Mouse (Mus musculus): ENCODE measurements around the gene Zc2hc1c.

The Zc2hc1c gene

DNA sequence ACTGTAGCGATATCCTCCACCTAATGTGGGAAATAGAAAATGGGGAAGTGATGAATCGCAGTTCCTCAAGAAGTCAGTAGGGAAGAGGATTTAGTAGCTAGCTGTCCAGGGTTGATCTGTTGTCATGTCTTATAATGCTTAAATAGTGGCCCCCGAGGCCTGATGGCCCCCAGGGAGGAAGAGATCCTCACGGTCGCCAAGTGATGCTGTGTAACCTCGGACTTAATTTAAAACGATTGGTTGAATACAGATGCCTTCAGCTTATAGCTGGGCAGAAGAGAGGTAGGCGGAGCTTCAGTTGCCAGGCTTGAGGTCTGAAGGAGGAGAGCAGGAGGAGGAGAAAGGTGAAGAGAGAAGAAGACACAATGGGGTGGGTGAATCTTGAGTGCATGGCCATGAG lies 4.1 kb upstream of the Zc2hc1c start:
- DNase-seq (ENCODE audit: low read depth, low spot score), result no peak

DNA sequence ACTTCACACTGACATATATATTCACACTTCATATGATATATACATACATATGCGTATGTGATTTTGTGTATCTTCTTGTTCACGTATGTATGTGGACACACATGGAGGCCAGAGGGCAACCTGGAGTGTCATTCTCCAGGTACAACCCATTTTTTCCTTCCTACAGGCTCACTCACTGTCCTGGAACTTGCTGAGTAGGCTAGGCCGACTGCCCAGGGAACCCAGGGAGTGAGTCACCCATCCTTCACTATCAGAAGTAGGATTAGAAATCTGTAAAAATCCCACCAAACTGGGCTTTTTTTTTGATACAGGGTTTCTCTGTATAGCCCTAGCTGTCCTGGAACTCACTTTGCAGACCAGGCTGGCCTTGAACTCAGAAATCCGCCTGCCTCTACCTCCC lies 3.4 kb upstream of the Zc2hc1c start:
- no peak for DNase-seq (ENCODE audit: low read depth, low spot score)

DNA sequence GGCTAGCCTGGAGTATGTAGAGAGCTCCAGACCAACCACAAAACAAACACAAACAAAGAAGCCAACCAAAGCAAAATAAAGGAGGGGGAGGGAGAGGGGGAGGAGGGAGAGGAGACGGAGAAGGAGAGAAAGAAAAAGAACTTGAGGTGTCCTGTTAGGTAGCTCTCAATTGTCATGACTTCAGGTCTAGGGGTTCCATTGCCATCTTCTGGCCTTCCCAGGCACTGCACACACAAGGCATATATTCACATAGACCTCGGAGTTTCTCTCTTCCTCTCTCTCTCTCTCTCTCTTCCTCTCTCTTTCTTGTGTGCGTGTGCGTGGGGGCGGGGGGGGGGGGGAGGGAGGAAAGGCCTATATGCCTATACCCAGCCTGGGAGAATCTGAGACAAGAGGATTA lies 1.4 kb upstream of the Zc2hc1c start:
- no peak for DNase-seq (ENCODE audit: low read depth, low spot score)

DNA sequence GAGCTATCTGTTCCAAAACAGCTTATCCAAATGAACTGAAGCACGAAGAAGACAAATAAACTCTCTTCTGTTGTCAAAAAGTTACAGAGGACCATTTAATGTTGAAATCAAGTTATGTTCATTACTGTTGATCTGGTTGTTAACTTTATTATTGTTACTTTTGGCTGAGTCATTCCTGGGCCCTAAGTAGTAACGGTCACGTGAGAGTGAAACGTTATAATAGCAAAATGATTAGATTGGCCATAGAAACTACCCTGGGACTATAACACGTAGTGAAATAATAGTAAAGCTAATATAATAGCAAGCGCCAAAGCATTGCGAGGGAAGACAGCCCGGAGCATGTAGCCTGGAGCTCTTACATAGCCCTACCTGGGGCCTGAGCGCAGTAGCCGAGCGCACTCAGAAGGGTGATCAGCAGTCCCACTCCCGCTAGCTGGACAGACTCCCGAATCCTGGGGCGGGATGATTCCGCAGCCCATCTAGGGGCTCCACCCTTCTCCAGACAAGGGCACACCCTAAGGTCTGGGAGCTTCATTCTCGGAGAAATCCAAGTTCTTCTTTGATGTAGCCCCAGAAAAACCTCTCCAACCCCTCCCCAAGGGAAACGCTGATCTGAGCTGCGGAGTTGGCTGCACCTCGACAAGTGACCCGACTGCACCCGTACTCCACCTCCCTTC lies 444 bp upstream of the Zc2hc1c start, which contains the start of gene Acyp1:
TSS of gene Acyp1 (minus strand) at position 630 of the 677 bp plus-strand sequence.
- no peak for DNase-seq (ENCODE audit: low read depth, low spot score)

DNA sequence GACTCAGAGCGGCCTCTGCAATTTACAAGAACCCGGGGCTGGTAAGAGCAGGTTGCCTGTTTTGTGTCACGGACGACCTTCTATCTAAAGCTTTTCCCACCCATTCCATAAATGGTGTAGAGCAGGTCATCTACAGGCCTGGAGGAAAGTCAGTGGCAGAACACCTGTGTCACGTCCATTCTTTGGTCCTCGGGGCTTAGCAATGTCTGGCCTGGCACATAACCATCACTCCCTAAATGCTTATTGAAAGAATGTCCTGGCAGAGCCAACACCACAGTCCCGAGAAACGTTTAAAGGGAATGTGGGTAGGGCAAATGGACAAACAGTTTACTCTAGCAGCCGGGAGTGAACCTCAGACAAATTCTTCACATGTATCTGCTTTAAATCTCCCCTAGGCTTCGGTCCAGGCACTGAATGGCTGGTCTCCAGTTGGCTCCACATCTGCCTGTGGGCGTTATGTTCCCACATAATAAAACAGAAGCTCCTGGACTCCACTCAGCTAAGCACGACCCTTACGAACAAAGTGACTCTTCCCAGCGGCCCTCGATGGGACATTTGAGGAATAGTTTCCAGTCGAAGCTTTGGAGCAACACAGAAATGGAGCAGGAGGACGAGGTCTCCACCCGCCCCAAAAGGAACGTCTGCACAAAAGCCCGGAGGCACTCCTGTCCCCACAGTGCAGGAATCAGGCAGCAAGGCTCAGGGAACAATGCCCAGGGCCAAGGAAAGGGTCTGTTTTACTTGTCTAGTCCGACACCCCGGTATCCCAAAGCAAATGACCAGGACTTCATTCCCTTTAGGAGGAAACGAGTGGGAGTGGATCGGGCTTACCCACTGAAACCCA lies 988 bp downstream of the Zc2hc1c start:
- DNase-seq (ENCODE audit: low read depth, low spot score), result no peak

DNA sequence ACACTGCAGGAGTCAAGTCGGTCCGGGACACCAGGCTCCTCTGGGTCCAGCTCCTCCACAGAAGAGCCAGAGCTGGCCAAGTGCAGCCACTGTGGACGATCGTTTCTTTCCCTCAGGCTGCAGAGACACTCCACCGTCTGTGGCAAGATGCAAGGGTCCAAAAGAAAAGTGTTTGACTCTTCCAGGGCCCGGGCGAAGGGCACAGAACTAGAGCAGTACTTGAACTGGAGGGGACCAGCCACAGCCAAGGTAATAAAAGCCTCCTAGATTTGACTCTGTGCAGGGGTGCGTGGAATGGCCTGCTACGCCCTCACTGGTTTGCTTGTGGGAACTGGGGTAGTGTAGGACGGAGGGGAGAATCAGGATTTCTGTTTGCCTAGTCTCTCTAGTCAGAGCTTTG lies 2.2 kb downstream of the Zc2hc1c start:
- no peak for DNase-seq (ENCODE audit: low read depth, low spot score)

DNA sequence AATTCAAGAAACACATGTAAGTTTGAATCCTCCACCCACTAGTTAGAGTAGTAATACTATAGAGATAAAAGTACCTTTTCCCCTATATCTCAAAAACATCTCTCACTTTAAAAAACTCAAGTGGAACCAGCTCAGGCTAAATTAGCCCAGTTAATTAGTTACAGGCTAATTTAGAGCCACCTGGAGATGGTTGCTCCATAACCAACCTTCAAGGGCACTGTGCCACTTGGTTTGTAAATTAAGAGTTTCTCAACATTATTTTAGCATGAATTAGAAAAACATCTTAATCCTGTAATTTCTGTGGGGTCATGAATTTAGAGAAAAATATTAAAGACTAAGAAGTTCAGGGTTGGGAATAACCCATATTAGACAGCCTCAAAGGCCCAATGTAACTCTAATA lies 3.1 kb downstream of the Zc2hc1c start:
- DNase-seq (ENCODE audit: low read depth, low spot score), result no peak

DNA sequence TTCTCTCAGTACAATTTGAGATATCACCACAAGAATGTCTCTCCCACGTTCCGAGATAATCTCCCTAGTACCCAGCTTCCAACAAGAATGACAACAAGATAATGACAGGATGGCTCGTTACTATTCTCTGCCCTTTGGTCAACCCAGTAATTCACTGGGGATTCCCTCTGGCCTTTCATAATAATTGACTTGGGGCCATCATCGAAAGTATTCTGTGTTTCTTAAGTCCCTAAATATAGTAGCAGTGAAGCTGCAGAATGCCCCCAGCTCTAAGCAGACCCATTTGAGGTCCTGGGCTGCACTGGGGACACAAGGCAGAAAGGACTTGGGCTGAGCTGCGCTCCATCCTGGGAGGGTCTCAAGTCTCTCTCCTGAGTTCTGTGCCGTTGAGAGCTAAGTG lies 3.9 kb downstream of the Zc2hc1c start:
- no peak for DNase-seq (ENCODE audit: low read depth, low spot score)

DNA sequence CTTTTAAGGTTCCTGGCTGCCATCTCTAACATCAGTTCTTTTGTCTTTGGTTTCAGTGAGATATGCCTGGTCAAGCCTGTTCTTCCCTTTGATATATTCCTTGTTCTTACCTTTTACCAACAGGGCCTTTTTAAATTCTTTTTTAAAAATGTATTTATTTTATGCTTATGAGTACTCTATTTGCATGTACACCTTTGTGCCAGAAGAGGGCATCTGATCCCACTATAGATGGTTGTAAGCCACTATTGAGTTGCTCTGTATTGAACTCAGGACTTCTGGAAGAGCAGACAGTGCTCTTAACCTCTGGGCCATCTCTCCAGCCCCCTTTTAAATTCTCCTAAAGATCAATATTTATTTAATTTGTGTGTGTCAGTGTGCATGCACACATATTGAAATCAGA lies 4.5 kb downstream of the Zc2hc1c start:
- DNase-seq (ENCODE audit: low read depth, low spot score), result no peak

DNA sequence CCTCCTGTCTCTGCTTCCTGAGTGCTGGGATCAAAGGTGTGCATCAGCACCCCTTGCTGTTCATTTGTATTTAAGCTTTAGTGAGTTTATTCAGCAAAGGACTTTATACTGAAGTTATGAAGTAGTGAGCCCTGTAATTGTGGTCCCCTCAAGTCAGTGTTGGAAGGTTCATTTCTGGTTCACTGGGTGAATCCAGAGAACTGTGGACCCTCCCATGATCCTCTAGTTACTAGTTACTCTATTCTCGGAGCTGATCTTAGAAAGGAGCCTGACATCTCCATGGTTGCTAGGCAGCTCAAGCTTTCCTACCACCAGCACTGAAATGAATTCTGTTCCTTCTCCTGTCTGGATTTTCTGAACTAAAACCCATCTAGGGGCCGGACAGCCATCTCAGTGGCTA lies 7.1 kb downstream of the Zc2hc1c start:
- no peak for DNase-seq (ENCODE audit: low read depth, low spot score)

DNA sequence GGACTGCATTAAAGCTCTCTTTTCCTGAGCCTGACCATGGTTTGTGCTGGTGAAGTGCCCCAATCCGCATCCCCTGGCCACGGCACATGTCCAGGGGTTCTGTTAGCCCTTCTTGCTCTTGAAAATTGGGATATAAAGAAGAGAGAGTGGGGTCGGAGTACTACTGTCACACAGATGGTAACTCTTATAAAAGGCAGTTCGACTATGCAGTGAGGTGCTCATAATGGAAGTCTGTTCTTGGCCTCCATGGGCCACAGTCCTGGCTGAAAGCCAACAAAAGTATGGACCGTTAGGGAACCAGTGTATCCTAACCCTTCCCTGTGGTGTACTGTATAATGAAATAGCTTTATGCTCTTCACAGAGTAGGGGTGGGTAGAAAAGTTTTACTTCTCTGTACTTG lies 8.5 kb downstream of the Zc2hc1c start:
- DNase-seq (ENCODE audit: low read depth, low spot score), result no peak

DNA sequence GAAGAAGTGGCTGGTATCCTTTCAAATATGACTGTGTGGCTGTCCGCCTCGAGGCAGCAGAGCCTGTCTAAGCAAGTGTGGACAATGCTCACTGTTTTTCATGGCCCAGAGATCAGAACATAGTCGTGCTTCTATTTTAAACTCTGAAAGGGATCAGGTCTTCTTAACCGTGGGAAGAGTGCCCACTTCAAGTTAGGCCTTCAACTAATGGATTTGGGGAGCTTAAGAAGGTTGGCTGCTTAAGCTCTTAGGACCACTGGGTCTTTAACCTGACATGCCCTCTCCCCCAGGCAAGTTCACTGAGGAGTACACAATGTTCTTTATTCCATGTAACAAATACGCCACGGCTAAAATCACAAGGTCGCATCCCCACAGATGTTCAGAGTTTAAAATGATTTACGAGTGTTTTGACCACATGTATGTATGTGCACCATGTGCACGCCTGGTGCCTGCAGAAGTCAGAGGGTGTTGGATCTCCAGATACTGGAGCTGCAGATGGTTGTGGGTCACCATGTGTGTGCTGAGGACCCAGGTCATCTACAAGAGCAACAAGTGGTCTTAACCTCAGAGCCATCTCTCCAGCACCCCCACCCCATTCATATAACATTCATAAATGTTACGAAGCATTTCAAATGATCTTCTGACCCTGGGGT lies 9.1 kb downstream of the Zc2hc1c start:
- no peak for DNase-seq (ENCODE audit: low read depth, low spot score)

DNA sequence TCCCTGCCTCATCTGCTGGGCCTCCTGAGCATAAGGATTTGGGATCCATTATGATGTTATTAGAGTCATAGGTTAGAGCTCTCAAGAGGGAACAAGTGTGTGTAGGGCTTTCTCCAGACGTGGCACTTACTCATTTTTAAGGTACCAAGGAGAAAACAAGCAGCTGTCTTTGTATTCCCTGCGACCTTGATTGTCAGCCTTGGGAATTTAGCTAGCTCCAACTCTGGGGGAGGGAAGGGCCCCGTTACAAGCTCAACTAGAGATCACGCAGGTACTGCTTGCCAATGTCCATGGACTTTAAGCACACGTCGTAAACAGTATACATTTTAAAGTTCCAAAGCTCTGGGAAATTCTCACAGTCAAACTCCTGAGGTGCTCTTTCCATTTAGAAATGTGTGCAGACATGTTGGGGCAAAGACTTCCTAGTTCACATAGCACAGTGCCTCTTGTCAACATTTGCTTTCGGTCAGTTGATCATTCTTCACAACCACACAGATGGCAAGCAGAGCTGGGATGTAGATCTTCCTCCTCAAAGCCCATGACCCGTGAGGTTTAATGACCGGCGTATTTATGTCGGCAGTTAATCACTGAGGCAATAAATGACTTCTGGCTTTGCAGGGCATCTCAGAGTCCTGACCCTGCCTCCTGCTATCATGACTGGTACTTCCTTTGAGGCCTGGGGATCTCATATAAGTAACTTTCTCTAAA lies 9.9 kb downstream of the Zc2hc1c start:
- no peak for DNase-seq (ENCODE audit: low read depth, low spot score)

DNA sequence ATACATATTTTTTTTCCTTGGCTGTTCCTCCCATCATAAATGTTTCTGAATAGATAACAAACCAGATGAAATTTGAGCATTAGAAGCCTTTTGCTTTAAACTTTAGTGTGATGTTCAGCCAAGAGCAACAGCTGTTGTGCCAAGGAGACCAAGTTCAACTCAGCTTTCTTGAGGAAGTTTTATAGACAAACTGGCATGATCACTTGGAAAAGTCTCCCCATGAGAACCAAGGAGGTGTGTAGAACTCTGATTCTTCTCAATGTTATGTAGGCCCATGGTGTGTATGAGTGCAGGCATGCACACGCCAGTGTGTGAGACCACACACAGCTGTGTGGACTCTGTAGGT lies 10.4 kb downstream of the Zc2hc1c start:
- no peak for DNase-seq (ENCODE audit: low read depth, low spot score)

DNA sequence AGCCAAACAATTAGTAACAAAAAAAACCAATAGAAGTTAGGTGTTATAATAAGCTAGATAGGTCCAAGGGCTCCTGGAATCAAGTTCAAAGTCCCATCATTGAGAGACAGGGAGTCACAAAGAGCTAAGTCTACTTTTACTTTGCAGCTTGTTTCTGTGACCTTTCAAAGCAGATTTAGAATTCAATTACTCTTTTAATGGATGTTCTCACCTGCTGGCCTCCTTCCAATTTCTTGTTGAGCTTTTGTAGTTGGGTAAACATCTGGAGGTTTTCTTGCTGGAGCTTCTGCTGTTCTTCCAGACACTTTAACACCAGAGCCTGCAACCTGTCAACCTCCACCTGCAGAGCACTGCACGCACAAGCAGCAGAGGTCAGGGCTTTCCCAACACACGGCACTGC lies 14.9 kb downstream of the Zc2hc1c start:
- no peak for DNase-seq (ENCODE audit: low read depth, low spot score)

DNA sequence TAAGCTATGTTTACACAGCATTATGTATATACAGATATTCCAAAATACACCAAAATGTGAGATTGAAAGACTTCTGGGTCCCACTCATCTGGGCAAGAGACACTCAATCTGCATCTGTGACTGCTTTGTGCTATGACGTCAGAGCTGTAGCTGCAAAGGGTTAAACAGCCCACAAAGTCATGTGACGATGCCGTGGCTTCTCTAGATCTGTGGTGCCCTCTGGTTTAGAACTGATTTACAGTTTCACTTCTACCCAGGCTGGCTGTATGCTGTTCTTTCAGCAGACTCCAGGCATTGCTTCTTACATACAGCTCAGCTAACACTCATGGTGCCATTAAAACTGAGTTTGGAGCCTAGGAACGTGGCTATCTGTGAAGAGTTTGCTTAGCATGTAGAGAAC lies 16.3 kb downstream of the Zc2hc1c start:
- DNase-seq (ENCODE audit: low read depth, low spot score), result no peak

DNA sequence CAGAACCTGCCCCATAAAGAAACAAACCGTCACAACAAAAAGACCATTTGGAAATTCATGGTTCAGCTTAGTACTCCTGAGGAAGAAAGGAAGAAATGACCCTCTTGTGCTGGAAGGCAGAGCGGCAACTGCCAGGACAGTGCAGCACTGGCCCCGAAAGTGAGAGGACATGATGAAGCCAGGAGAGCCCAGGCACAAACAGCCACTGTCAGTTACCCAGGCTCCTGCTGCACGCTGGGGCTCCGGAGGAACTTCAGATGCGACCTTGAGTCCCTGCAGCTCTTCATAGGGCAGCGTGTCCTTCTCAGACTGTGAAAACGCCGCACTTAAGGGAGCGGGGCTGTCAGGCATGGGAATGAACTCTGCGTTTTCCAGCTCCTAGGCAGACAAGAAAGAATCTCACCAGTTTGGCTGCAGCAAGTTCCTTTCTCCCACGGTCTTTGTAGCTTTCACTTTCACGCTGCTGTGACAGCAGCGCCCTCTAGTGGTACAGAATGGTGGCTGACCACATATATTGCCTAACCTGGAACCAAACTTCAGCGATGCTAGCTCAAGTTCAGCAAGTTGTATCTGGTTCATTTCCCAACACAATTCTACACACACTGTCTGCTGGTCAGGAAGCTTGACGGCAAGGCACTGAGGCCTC lies 17.0 kb downstream of the Zc2hc1c start:
- DNase-seq (ENCODE audit: low read depth, low spot score), result peak; percentile 75

DNA sequence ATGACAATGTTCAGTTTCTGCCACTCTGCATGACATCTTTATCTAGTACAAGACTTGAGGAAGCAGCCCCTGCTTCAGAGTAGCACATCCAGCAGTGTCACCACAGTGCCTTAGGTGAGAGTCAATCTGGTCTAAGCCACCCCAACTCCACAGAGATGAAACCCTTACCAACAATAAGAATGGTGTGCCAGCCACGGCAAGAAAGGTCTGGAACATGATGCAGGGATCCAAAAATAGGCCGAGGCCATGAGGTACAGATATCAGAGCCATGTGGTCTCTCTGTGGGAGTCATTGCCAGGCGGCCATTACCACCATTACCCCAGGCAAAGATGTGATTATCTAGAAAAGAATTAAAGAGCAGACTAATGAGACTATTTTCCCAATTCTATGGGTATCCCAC lies 20.3 kb downstream of the Zc2hc1c start:
- DNase-seq (ENCODE audit: low read depth, low spot score), result no peak

DNA sequence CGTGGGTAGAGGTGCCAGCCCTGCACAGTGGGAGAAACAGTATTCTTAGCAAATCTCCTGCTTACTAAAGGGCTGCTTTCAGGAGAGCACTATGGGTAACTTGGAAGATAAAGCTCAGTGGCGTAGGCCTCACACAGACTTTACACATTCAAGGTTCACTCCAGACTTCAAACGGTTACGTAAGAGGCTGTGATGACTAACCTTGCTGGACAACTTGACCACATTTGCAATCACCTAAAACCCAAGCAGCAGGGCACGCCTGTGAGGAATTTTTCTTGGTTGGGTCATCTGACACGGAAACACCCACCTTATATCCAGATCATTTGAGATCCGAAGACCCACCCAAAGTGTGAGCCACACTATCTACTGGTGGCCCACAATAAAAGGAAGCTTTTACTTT lies 41.8 kb downstream of the Zc2hc1c start:
- no peak for DNase-seq (ENCODE audit: low read depth, low spot score)

DNA sequence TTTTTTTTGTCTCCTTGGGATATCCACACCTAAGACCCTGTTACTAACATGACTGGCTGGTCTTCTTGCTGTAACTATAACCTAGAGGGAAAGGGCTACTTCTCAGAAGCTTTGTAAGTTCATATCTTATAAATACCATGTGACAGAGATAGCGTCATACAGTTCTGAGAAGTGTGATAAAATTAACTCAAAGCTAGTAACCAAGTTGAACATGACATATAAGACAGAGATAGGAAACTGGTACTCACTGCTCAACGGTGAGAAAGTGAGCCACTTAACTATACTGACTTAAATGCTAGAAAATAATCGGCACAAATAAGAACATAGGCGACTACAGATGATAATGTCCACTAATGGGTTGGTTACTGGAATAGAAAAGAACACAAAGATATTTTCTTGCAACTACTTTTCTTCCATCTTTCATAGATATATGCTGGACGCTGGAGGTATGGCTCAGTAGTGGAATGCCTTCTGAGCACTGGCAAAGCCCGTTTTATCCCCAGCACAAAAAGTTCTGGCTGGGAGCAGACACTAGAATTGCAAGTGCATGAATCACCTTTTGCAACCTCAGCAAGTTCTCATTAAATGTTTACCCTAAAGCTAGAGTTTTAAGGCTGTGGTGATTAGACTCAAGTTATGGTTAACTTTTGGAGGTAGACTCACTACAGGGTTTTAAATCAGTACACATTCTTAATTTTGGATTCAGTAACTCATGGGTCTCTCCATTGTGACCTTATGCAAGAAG lies 49.3 kb downstream of the Zc2hc1c start:
- no peak for DNase-seq (ENCODE audit: low read depth, low spot score)

DNA sequence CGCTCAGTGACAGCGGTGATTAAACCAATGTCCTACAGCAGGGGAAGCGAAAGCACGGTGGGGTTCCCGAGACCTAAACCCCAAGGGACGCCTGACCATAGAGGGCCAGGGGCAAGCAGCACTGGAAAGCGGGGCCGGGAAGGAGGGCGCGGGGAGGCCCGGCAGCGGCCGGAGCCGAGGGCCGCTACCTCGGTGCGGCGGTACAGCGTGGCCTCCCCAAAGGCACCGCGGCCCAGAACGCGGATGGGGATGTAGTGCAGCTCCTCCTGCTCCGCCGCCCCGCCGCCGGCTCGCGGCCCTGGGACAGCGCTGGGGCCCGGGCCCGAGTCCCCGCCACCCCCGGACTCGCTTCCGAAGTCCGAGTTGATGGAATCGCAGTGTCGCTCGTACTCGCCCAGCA lies 50.4 kb downstream of the Zc2hc1c start:
- no peak for DNase-seq (ENCODE audit: low read depth, low spot score)
